Mouse (Mus musculus): Measurements from ENCODE around the gene Olfr766-ps1.
"Not testable (repeated sequence)": the region's sequence is repeated elsewhere in the genome, so short reads cannot be mapped to it uniquely, and the experiment has no call there.

Gene Olfr766-ps1

DNA sequence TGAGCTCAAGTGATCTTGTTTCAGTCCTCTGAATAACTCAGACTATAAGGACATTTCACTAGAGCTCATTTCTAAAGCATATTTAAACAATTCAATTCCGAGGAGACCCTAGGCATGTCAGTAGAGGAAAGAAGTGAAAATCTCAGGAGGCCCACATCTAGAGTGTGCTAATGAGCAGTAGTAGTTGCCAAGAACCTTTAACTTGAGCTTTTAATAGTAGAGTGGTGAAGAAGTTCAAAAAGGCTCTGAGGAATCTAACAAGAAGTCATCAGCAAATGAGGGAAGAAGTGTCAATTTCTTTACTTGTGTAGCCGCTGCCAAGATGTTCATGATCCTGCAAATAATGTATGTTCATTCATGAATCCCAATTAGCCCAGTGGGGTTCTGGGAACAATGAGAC, at the start of gene Olfr766-ps1:
Gene Olfr766-ps1, minus strand, starts transcription at position 101 of the 400 bp plus-strand sequence.
- no peak for DNase-seq (ENCODE audit: low spot score in 2 of 2)

DNA sequence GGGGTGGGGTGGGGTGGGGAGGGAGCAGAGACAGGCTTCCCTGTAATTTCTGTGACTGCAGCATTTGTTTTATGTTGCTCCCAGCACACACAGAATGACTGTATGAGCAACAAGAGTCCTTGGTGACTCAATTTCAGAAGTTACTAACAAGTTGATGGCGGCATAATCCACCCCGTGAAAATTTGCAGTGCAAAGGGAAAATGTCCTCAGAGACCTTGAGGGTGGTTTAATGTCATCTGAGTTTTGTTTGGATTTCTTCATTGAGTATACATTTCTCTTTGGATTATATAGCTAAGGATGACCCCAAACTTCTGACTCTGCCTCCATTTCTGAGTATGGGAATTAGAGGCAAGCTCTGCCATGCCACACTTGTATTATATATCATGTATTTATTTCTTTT, 49.0 kb upstream of the Olfr766-ps1 start, which contains the start of gene Olfr769:
Gene Olfr769, minus strand, starts transcription at position 101 of the 400 bp plus-strand sequence.
- DNase-seq (ENCODE audit: low spot score in 2 of 2), result no peak

DNA sequence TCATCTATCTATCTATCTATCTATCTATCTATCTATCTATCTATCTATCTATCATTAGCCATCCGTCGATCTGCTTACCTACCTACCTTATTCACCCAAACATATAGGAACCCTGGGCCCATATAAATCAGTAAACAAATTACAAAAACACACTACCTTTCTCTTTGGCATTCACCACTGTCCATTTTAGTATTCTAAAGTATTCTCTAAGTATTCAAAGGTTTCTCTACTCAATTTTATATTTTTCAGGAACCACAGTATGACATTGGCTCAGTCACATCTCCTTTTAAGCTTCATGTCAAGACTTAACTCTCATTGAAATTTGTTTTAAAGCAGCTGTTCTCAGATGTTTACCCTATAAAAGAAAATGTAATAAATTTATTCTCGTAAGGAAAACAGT, 46.4 kb upstream of the Olfr766-ps1 start:
- no peak for DNase-seq (ENCODE audit: low spot score in 2 of 2)

DNA sequence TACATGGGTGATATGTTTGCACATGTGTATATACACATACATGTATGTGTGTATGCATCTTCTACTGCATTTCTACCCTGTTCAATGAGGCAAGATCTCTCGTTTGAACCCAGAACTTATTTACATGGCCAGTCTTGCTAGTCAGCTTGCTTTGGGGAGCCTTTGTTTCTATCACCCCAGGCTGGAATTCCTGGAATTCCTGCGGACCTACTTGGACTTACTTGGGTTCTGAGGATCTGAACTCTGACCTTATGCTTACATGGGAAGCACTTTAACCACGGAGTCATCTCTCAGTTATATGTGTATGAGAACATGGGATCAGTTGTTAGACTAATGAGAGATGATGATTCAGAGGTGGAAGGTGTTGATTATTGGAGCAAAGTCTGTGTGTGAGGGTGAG, 32.5 kb upstream of the Olfr766-ps1 start:
- no peak for DNase-seq (ENCODE audit: low spot score in 2 of 2)

DNA sequence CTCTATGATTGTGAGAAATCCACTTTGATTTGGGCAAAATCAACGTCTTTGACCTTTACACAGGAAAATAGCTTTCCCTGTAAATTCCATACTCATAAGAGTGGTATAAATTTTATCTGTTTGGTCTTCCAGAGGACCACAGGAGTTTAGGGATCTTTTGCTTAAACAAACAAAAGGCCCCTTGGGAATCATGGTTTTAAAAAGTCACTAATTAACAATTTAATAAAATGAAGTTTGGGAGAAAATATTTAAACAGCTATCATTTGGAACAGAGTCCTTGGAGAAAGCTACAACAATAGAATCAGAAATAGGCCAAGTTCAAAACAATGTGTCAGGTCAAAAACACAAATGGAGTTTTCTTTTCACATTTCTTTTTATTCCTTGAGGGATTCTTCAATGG, 30.5 kb upstream of the Olfr766-ps1 start, which contains the start of gene Olfr768:
Gene Olfr768, minus strand, starts transcription at position 101 of the 400 bp plus-strand sequence.
- DNase-seq (ENCODE audit: low spot score in 2 of 2), result no peak

DNA sequence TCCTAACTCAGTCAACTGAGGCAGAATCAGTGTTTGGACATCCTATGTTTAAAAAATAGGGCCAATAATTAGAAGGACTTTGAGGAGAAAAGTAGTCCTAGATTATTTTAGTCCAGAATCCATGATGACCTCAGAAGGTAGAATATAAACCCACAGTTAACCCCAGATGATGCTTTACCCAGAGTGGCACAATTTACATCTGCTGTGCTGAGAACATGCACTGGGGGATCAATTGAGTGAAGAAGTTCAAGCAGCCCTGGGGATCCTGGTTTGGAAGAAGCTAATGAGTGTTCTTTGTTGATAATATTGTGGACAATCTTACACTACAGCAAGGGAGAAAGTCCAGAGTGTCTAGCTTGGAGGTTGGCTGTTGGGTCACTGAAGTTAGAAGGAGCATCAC, 14.0 kb upstream of the Olfr766-ps1 start, which contains the start of gene Olfr767:
Gene Olfr767, minus strand, starts transcription at position 101 of the 400 bp plus-strand sequence.
- not testable (repeated sequence) for DNase-seq (ENCODE audit: low spot score in 2 of 2)

DNA sequence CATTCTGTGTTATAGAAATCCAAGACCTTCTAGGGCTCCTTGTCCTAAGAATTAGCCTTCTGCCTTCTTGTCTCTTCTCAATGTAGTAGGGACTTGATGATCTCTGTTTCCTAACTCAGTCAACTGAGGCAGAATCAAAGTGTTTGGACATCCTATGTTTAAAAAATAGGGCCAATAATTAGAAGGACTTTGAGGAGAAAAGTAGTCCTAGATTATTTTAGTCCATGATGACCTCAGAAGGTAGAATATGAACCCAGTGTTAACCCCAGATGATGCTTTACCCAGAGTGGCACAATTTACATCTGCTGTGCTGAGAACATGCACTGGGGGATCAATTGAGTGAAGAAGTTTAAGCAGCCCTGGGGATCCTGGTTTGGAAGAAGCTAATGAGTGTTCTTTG, 18.9 kb downstream of the Olfr766-ps1 start, which contains the start of gene Olfr765:
Gene Olfr765, minus strand, starts transcription at position 101 of the 400 bp plus-strand sequence.
- DNase-seq (ENCODE audit: low spot score in 2 of 2), result not testable (repeated sequence)

DNA sequence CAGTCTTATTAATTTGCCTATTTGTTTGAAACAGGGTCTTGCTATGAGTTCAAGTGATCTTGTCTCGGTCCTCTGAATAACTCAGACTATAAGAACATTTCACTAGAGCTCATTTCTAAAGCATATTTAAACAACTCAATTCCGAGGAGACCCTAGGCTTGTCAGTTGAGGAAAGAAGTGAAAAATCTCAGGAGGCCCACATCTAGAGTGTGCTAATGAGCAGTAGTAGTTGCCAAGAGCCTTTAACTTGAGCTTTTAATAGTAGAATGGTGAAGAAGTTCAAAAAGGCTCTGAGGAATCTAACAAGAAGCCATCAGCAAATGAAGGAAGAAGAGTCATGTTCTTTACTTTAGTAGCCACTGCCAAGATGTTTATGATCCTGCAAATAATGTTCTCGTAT, 29.0 kb downstream of the Olfr766-ps1 start, which contains the start of gene Olfr764-ps1:
Gene Olfr764-ps1, minus strand, starts transcription at position 101 of the 400 bp plus-strand sequence.
- no peak for DNase-seq (ENCODE audit: low spot score in 2 of 2)

DNA sequence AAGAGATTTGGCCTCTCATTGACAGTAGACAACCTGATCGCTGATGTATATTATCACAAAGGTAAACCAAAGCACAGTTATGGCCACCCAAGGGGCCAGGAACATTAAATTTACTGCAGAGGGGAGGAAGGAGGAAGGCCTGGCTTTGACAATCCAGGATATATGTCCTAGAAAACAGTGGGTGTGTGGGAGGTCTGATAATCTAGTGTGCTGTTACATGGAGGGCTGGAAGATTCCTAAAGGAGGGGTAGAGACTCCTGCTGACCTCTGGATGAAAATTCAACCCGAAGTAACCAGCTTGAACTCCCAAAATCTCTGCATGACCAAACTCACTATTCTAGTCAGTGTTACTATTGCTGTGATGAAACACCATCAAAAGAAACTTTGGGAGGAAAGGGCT, 40.4 kb downstream of the Olfr766-ps1 start:
- DNase-seq (ENCODE audit: low spot score in 2 of 2), result no peak

DNA sequence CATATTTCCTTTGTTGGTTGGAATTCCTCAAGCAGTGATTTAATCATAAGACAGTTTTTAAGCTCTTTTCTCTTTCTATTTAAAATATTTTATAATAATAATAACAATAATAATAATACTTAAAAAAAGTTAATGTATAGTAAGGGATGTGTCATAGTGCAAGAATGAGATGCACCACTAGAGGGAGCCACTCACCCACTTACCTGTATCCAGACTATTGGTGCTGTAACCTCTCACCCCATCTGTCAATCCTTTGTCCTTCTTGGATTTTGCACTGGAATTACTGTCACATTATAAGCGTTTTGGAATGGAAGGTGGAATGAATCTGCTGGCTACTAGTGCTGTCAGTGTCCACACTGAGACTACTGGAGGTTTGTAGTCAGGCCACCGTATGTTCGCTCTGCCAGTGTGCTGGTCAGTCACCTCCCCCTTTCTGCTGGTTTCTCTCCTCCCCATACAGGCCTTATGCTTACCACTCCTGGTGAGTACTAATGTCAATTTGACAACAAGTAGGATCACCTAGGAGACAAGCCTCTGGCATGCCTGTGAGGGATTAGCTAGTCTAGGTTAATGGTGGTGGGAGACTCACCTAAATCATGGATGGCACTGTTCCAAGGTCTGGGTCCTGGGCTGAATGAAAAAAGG, 42.6 kb downstream of the Olfr766-ps1 start:
- DNase-seq (ENCODE audit: low spot score in 2 of 2), result peak in 1 of 2 experiments; percentile 15

DNA sequence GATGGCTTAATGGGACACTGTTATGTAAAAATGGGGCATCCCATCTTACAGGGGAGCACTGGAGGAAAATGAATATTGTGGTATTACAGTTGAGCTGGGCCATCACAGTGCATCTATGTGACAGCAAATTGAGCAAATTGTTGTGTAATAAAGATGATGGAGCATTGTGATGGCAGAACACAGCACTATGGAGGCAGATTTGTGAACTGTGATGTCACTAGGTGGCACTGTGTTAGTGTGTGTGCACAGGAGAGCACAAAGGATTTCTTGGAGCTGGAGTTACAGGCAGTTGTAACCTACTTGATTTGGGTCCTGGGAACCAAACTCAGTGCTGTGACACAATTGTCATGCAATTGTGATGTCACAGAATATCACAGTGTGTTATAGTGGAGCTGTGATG, 45.5 kb downstream of the Olfr766-ps1 start:
- DNase-seq (ENCODE audit: low spot score in 2 of 2), result no peak

DNA sequence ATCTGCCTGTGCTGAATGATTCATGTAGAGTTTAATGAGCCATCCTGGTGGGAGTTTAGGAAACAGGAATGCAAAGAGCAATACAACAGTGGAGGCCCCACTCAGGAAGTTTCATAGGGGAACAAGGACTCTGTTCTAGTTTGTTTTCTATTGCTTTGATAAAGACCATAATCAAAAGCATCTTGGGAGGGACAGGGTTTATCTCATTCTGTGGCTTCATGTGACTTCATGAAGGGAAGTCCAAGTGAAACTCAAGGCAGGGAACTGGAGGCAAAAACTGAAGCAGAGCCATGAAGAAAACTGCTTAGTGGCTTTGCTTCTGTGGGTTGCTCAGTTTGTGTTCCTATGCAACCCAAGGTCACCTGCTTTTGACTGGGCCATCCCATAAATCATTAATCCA, 54.3 kb downstream of the Olfr766-ps1 start:
- DNase-seq (ENCODE audit: low spot score in 2 of 2), result no peak

All from frontal cortex, postnatal 10 days (tissue).